8 mouse cellular contexts compared by ENCODE assay signal in genomic region chr19:26608434-26608812, GRCm38 (mm10). TPM values are rescaled to one million over a fixed set of nuclear protein-coding genes. Genes with fewer than 3 reads are reported as not detected.
DNase-seq lines count a peak whose midpoint lies in the region; ATAC-seq lines count a peak whose summit lies in the region.

No protein-coding gene starts in this region.

- no peaks in the 10 kb centered on the region for H3K36me3 ChIP-seq in heart, embryonic 12.5 days
- H3K36me3 ChIP-seq in hindbrain, embryonic 16.5 days (ENCODE audit: control insufficient read depth, insufficient read depth, low read length): no peaks in the 10 kb centered on the region
- H3K36me3 ChIP-seq in midbrain, embryonic 12.5 days: no peaks in the 10 kb centered on the region

- H3K27me3 ChIP-seq in heart, embryonic 12.5 days (replicated peaks): peaks cover 3% of the 10 kb centered on the region; the same call in 1 of the 2 replicates
- 0 out of 2 replicates have a peak, but pooled peaks cover 2% of the 10 kb centered on the region for H3K27me3 ChIP-seq in hindbrain, embryonic 16.5 days (replicated peaks; ENCODE audit: control insufficient read depth, insufficient read depth, low read length)
- peaks cover 29% of the 10 kb centered on the region for H3K27me3 ChIP-seq in midbrain, embryonic 12.5 days

- peak overlapping the region; percentile 97 for H3K4me2 ChIP-seq in heart, embryonic 12.5 days
- H3K4me2 ChIP-seq in hindbrain, embryonic 16.5 days (ENCODE audit: low read length): peak overlapping the region; percentile 98
- peak overlapping the region; percentile 99 for H3K4me2 ChIP-seq in midbrain, embryonic 12.5 days (replicated peaks)

- no peak for ATAC-seq in heart, embryonic 12.5 days (ENCODE audit: insufficient number of reproducible peaks, low FRiP score)
- ATAC-seq in hindbrain, embryonic 16.5 days: no peak
- no peak for ATAC-seq in midbrain, embryonic 12.5 days (ENCODE audit: low FRiP score, low read depth)

- DNase-seq in heart, postnatal 4 days: no peak
- DNase-seq in thymus, adult 18-20 months: no peak
- no peak for DNase-seq in adrenal gland, adult 2 months
- no peak for DNase-seq in spleen, postnatal 14 days (ENCODE audit: low spot score in 2 of 2)

- H3K27ac ChIP-seq in heart, embryonic 12.5 days (ENCODE audit: poor library complexity, severe bottlenecking): no peak overlapping the region
- no peak overlapping the region for H3K27ac ChIP-seq in brown adipose tissue, adult 24 weeks (replicated peaks; ENCODE audit: low read depth, low read length)
- H3K27ac ChIP-seq in hindbrain, embryonic 16.5 days (ENCODE audit: low read depth, low read length): no peak overlapping the region
- H3K27ac ChIP-seq in midbrain, embryonic 12.5 days (replicated peaks): no peak overlapping the region

- 21% methylated on average over 7 of the region's 7 CpGs for WGBS in heart, embryonic 12.5 days
- WGBS in hindbrain, embryonic 16.5 days: 4% methylated on average over 7 of the region's 7 CpGs
- WGBS in midbrain, embryonic 12.5 days: 3% methylated on average over 7 of the region's 7 CpGs

- H3K4me1 ChIP-seq in heart, embryonic 12.5 days (replicated peaks): peaks cover 18% of the 10 kb centered on the region
- H3K4me1 ChIP-seq in brown adipose tissue, adult 24 weeks (ENCODE audit: control insufficient read depth, insufficient read depth, insufficient read length, low read length): peaks cover 13% of the 10 kb centered on the region
- H3K4me1 ChIP-seq in hindbrain, embryonic 16.5 days (ENCODE audit: control insufficient read depth, insufficient read depth, low read depth, low read length): peaks cover 10% of the 10 kb centered on the region
- peaks cover 22% of the 10 kb centered on the region for H3K4me1 ChIP-seq in midbrain, embryonic 12.5 days

- peak overlapping the region; percentile 86 for H3K4me3 ChIP-seq in heart, embryonic 12.5 days
- peak overlapping the region; percentile 78 for H3K4me3 ChIP-seq in brown adipose tissue, adult 24 weeks (ENCODE audit: insufficient read depth, low read depth, low read length)
- peak overlapping the region; percentile 75 for H3K4me3 ChIP-seq in hindbrain, embryonic 16.5 days (ENCODE audit: low read length)
- peak overlapping the region; percentile 63; the same call in 1 of the 2 replicates for H3K4me3 ChIP-seq in midbrain, embryonic 12.5 days

- H3K9ac ChIP-seq in heart, embryonic 12.5 days: no peak overlapping the region
- no peak overlapping the region for H3K9ac ChIP-seq in hindbrain, embryonic 16.5 days (ENCODE audit: low read depth, low read length)
- no peak overlapping the region for H3K9ac ChIP-seq in midbrain, embryonic 12.5 days (replicated peaks)

- H3K9me3 ChIP-seq in heart, embryonic 12.5 days (replicated peaks): no peaks in the 10 kb centered on the region
- H3K9me3 ChIP-seq in hindbrain, embryonic 16.5 days (ENCODE audit: control insufficient read depth, low read length): no peaks in the 10 kb centered on the region
- H3K9me3 ChIP-seq in midbrain, embryonic 12.5 days: no peaks in the 10 kb centered on the region

RNA-seq across cellular contexts. Expression of gene Smarca2, which starts 3.6 kb away (rescaled TPM):
- 31.0 and 34.1 TPM in 2 replicates for polyA plus RNA-seq in heart, embryonic 12.5 days (2016; fragmentation: Nextera tagmentation; extraction: Ambion mirVana)
- total RNA-seq in heart, postnatal 4 days (2021): 10 to 100 TPM; 56.7 to 57.4 TPM
- polyA plus RNA-seq in brown adipose tissue, adult 24 weeks (2012; ENCODE audit: insufficient read depth, insufficient read length, missing spikeins): 39.5 and 44.3 TPM in 2 replicates
- 95.2 and 114 TPM in 2 replicates for polyA plus RNA-seq in hindbrain, embryonic 16.5 days (2015; fragmentation: Nextera tagmentation; extraction: Ambion mirVana)
- 52.7 and 54.7 TPM in 2 replicates for polyA plus RNA-seq in midbrain, embryonic 12.5 days (2016; fragmentation: Nextera tagmentation; extraction: Ambion mirVana)
- 10 to 100 TPM; 71.3 to 83.9 TPM for total RNA-seq in adrenal gland, adult 2 months (2021)
- 26.2 and 30.4 TPM in 2 replicates for polyA plus RNA-seq in adrenal gland, adult 2 months (2012; rRNA removed)
